Mouse (Mus musculus) hindbrain, embryonic 16.5 days (tissue): ENCODE measurements around the gene Mgst3. TPM values are rescaled to one million over a fixed set of nuclear protein-coding genes. Genes with fewer than 3 reads are reported as not detected.
A peak's percentile ranks its signal among the peaks of the same experiment; 100 is the strongest.

Experiments
- ATAC-seq: fragments of 200-750 bp; cut with Nextera tagmentation; 2 replicates; pipeline ENCODE4 v1.8.0; 2017; ENCODE audit warnings: moderate TSS enrichment, moderate library complexity
- H3K27ac ChIP-seq: fragments of 300-500 bp; sonication (generic); 2 replicates; pipeline ENCODE4 v1.5.1; 2014; ENCODE audit warnings: low read depth, mild to moderate bottlenecking, control low read depth, low read length, moderate library complexity
- H3K27me3 ChIP-seq: fragments of 300-500 bp; sonication (generic); replicated peaks from 2 replicates; pipeline ENCODE4 v1.6.1; 2014; ENCODE audit warnings: low read length; ENCODE audit not compliant: control insufficient read depth, insufficient read depth
- H3K36me3 ChIP-seq: fragments of 300-500 bp; sonication (generic); 2 replicates; pipeline ENCODE4 v1.6.1; 2014; ENCODE audit warnings: mild to moderate bottlenecking, low read length, moderate library complexity, mixed read lengths; ENCODE audit not compliant: control insufficient read depth, insufficient read depth
- H3K4me1 ChIP-seq: fragments of 300-500 bp; sonication (generic); 2 replicates; pipeline ENCODE4 v1.6.1; 2014; ENCODE audit warnings: low read depth, low read length; ENCODE audit not compliant: control insufficient read depth, insufficient read depth
- H3K4me2 ChIP-seq: fragments of 300-500 bp; sonication (generic); 2 replicates; pipeline ENCODE4 v1.6.1; 2014; ENCODE audit warnings: mild to moderate bottlenecking, low read length, control low read depth, moderate library complexity
- H3K4me3 ChIP-seq: fragments of 300-500 bp; sonication (generic); 2 replicates; pipeline ENCODE4 v1.5.1; 2014; ENCODE audit warnings: mild to moderate bottlenecking, low read length, control low read depth, moderate library complexity
- H3K9ac ChIP-seq: fragments of 300-500 bp; sonication (generic); 2 replicates; pipeline ENCODE4 v1.6.1; 2014; ENCODE audit warnings: low read depth, mild to moderate bottlenecking, control low read depth, low read length, moderate library complexity
- H3K9me3 ChIP-seq: fragments of 300-500 bp; sonication (generic); 2 replicates; pipeline ENCODE4 v1.6.1; 2014; ENCODE audit warnings: mild to moderate bottlenecking, low read length, moderate library complexity; ENCODE audit not compliant: control insufficient read depth
- WGBS: fragments of 180-500 bp; shearing (Covaris S2); extraction: QIAGEN DNeasy Blood & Tissue Kit; methylation state at CpG from one replicate; pipeline ENCODE4 v1.1.7; 2014; 5-methylcytosine and 5-hydroxymethylcytosine counted together
- microRNA-seq: library from miRNA; unstranded; fragments of <30 nt; microRNA quantifications from one replicate; pipeline ENCODE4, GENCODE M21; 2017
- polyA plus RNA-seq: library from polyadenylated mRNA; unstranded; fragments of >200 nt; fragmentation: Nextera tagmentation; extraction: Ambion mirVana; gene quantifications from 2 replicates; pipeline ENCODE4 v1.2.1, GENCODE M21; 2015

Gene Mgst3
- polyA plus RNA-seq, 1 experiment from 2014 or later = 237 TPM

DNA sequence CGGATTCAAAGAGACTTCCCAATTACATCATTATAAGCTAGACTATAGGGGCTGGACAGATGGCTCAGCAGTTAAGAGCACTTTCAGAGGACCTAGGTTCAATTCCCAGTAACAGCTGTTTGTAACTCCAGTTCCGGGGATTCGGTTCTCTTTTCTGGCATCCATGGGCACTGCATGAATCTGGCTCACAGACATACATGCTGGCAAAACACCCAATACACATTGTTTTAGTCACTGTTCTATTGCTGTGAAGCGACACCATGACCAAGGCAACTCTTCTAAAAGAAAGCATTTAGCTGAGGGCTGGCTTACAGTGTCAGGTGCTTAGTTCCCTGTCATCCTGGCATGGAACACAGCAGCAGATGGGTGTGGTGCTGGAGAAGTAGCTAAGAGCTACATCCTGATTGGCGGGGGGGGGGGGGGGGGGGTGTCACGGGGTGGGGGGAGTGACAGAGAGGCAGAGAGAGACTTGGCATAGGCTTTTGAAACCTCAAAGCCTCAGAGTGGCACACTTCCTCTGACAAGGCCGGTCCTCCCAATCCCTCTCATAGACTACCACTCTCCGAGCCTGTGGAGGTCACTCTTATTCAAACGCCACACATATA lies 54.4 kb downstream of the Mgst3 start:
- ATAC-seq = peak; percentile 35; the same call in 1 of the 2 replicates
- Histone ChIP-seq H3K27me3 (0 out of 2 replicates have a peak, but pooled peaks cover 2% of the 10 kb centered on the region), H3K9ac (no peak overlapping the region), H3K4me1 (no peaks in the 10 kb centered on the region), H3K36me3 (no peaks in the 10 kb centered on the region), H3K27ac (no peak overlapping the region), H3K4me2 (no peak overlapping the region; the same call in 1 of the 2 replicates), H3K9me3 (no peaks in the 10 kb centered on the region), H3K4me3 (no peak overlapping the region)
- 65% methylated on average over 7 of the region's 9 CpGs for WGBS

DNA sequence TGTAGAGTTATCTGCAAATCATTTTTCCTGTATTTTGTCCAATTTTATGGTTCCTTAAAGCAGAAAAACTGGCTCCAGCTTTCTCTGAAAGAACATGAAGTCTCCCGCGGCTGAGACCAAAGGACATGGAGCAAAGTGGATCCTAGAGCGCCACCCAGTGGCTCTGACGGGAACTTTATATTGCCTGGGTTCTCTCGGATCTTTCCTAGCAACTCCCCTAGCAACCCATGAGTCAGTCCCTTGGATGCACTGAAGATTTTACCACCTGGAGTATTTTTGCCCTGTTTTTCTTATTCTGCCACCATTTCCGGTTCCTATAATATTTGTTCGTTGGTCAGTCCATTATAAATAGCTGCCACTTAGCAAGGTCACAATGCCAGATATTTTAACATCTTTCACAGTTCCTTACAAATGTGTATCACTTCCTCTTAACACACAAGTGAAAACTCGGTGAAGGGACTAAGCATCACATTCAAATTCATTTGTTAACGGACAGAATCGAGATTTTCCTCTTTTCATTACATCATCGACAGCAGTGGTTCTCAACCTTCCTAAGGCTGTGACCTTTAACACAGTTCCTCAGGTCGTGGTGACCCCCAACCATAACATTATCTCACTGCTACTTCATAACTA lies 56.1 kb downstream of the Mgst3 start:
- no peaks in the 10 kb centered on the region for H3K9me3 ChIP-seq
- H3K9ac ChIP-seq = no peak overlapping the region
- H3K4me1 ChIP-seq = no peaks in the 10 kb centered on the region
- H3K4me3 ChIP-seq = no peak overlapping the region
- 21% methylated on average over 12 of the region's 12 CpGs for WGBS
- no peak overlapping the region for H3K27ac ChIP-seq
- H3K36me3 ChIP-seq = peaks cover 3% of the 10 kb centered on the region; the same call in 1 of the 2 replicates
- H3K27me3 ChIP-seq = 0 out of 2 replicates have a peak, but pooled peaks cover 2% of the 10 kb centered on the region
- no peak overlapping the region for H3K4me2 ChIP-seq
- peak; percentile 70; the same call in 1 of the 2 replicates for ATAC-seq

DNA sequence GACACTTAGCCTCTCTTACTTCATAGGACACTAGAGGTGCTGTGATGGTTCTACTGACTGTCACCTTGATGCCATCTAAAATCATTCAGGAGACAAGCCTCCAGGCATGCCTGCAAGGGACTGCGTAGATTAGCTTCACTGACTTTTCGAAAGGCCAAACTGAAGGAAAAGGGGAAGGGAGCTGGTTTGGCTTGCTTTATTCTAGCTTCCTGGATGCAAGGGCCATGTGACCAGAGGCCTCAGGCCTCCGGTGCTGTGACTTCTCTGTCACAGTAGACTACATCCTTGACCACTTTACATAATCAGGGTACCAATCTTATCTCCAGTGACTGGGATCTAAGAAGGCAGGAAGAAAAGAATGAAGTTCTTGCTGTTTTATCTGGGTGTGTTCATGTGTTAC lies 57.2 kb downstream of the Mgst3 start:
- H3K36me3 ChIP-seq = peaks cover 8% of the 10 kb centered on the region; the same call in 1 of the 2 replicates
- no peak overlapping the region for H3K4me2 ChIP-seq
- no peaks in the 10 kb centered on the region for H3K4me1 ChIP-seq
- no peak overlapping the region for H3K27ac ChIP-seq
- no peak for ATAC-seq
- H3K4me3 ChIP-seq = no peak overlapping the region
- H3K9ac ChIP-seq = no peak overlapping the region
- H3K9me3 ChIP-seq = no peaks in the 10 kb centered on the region
- WGBS = 97% methylated on average over 3 of the region's 3 CpGs
- H3K27me3 ChIP-seq = 0 out of 2 replicates have a peak, but pooled peaks cover 2% of the 10 kb centered on the region

GRCm38 (mm10) chr1:167331106-167331505 lies 62.5 kb downstream of the Mgst3 start:
- WGBS = 95% methylated on average over 8 of the region's 8 CpGs
- Histone ChIP-seq H3K36me3 (peaks cover 26% of the 10 kb centered on the region), H3K4me1 (no peaks in the 10 kb centered on the region), H3K9ac (no peak overlapping the region), H3K27me3 (no peaks in the 10 kb centered on the region), H3K4me3 (no peak overlapping the region), H3K27ac (no peak overlapping the region), H3K9me3 (no peaks in the 10 kb centered on the region), H3K4me2 (no peak overlapping the region)
- no peak for ATAC-seq

DNA sequence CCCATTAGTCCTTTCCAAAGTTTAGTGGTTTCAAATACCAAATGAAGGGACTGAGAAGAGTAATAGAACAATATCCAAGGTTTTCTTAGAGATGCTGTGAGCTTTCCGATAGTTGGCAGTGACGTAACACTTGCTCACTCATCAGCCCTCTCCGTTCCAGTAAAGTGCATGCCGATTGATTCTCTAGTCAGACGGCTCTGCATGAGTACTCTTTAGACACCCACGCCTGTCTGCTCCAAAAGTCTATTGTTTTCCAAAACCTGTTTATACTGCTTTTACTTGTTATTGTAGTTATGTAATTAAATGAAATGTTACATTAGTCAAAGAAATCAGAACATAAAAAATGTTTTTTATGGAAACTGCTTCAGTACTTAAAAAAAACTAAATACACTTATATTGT lies 64.9 kb downstream of the Mgst3 start:
- Histone ChIP-seq H3K36me3 (peaks cover 28% of the 10 kb centered on the region), H3K4me2 (no peak overlapping the region), H3K9ac (no peak overlapping the region), H3K9me3 (no peaks in the 10 kb centered on the region), H3K27ac (no peak overlapping the region), H3K27me3 (no peaks in the 10 kb centered on the region), H3K4me1 (no peaks in the 10 kb centered on the region), H3K4me3 (no peak overlapping the region)
- WGBS = 87% methylated on average over 6 of the region's 6 CpGs
- no peak for ATAC-seq

Small RNAs within 50 kb of the gene (microRNA-seq; reads per million reads assigned to microRNA genes)
- 1.5 reads per million for gene Gm25911

Other genes with a start within 250 kb of the Mgst3 start
- gene Uck2, start 108.5 kb downstream of the Mgst3 start, polyA plus RNA-seq = 43.0 and 45.2 TPM in 2 replicates
- gene Tmco1, start 85.5 kb downstream of the Mgst3 start, polyA plus RNA-seq = 72.7 and 85.8 TPM in 2 replicates
- gene Aldh9a1, start 43.9 kb downstream of the Mgst3 start, polyA plus RNA-seq = 43.8 and 43.9 TPM in 2 replicates
- not detected in 2 replicates for gene Lrrc52, start 72.9 kb upstream of the Mgst3 start, polyA plus RNA-seq
- 19.7 and 21.4 TPM in 2 replicates for gene Rxrg, start 204.5 kb upstream of the Mgst3 start, polyA plus RNA-seq